Mouse (Mus musculus): ENCODE data around the gene Lct. TPM values are rescaled to one million over a fixed set of nuclear protein-coding genes. Genes with fewer than 3 reads are reported as not detected.

Gene Lct
- polyA plus RNA-seq, 2 experiments: 0.02 TPM; not detected in 1

- DNase-seq (ENCODE audit: low read depth in 3 of 3, low spot score in 3 of 3) (no peak), ATAC-seq (ENCODE audit: insufficient read depth) (no peak)
- H3K4me3 ChIP-seq (ENCODE audit: insufficient read depth in 1 of 2, low read depth in 2 of 2, low read length in 2 of 2): no peak overlapping the region
- H3K9ac ChIP-seq (replicated peaks): no peak overlapping the region
- H3K27me3 ChIP-seq (ENCODE audit: control insufficient read depth, insufficient read depth, low read length): no peaks in the 10 kb centered on the region
- no peaks in the 10 kb centered on the region for H3K9me3 ChIP-seq (ENCODE audit: control insufficient read depth, low read length)
- no peak overlapping the region for H3K27ac ChIP-seq
- H3K4me1 ChIP-seq (replicated peaks; ENCODE audit: control insufficient read depth in 2 of 2, insufficient read depth in 2 of 2, low read length in 1 of 2): no peaks in the 10 kb centered on the region
- WGBS (ENCODE audit: insufficient replicate concordance): 72% methylated on average over 5 of the region's 5 CpGs
- H3K4me2 ChIP-seq (ENCODE audit: low read depth): no peak overlapping the region
- H3K36me3 ChIP-seq (replicated peaks; ENCODE audit: control insufficient read depth, insufficient read depth, low read depth): no peaks in the 10 kb centered on the region
- TF ChIP-seq EP300 (IDR thresholded peaks at IDR 0.05; ENCODE audit: low read depth): no peak
- no peak for TF ChIP-seq CTCF (IDR thresholded peaks at IDR 0.05; ENCODE audit: low read depth)
Measured at GRCm38 (mm10) chr1:128295717-128296528, 32.2 kb downstream of the Lct start.

GRCm38 (mm10) chr1:128295296-128295695 lies 32.8 kb downstream of the Lct start:
- Histone ChIP-seq H3K36me3 (replicated peaks; ENCODE audit: control insufficient read depth, insufficient read depth, low read depth) (no peaks in the 10 kb centered on the region), H3K4me3 (ENCODE audit: insufficient read depth in 1 of 2, low read depth in 2 of 2, low read length in 2 of 2) (no peak overlapping the region), H3K9me3 (ENCODE audit: control insufficient read depth, low read length) (no peaks in the 10 kb centered on the region), H3K4me2 (ENCODE audit: low read depth) (no peak overlapping the region), H3K27ac (no peak overlapping the region), H3K9ac (replicated peaks) (no peak overlapping the region), H3K4me1 (replicated peaks; ENCODE audit: control insufficient read depth in 2 of 2, insufficient read depth in 2 of 2, low read length in 1 of 2) (no peaks in the 10 kb centered on the region), H3K27me3 (ENCODE audit: control insufficient read depth, insufficient read depth, low read length) (no peaks in the 10 kb centered on the region)
- 69% methylated on average over 8 of the region's 8 CpGs for WGBS (ENCODE audit: insufficient replicate concordance)
- ATAC-seq (ENCODE audit: insufficient read depth): no peak
- no peak for DNase-seq (ENCODE audit: low read depth in 3 of 3, low spot score in 3 of 3)
- TF ChIP-seq EP300 (IDR thresholded peaks at IDR 0.05; ENCODE audit: low read depth): no peak
- TF ChIP-seq CTCF (IDR thresholded peaks at IDR 0.05; ENCODE audit: low read depth): no peak

- Histone ChIP-seq H3K27me3 (ENCODE audit: control insufficient read depth, insufficient read depth, low read length) (no peaks in the 10 kb centered on the region), H3K4me3 (ENCODE audit: insufficient read depth in 1 of 2, low read depth in 2 of 2, low read length in 2 of 2) (no peak overlapping the region), H3K27ac (no peak overlapping the region), H3K36me3 (replicated peaks; ENCODE audit: control insufficient read depth, insufficient read depth, low read depth) (no peaks in the 10 kb centered on the region), H3K9ac (replicated peaks) (no peak overlapping the region), H3K4me2 (ENCODE audit: low read depth) (no peak overlapping the region), H3K4me1 (replicated peaks; ENCODE audit: control insufficient read depth in 2 of 2, insufficient read depth in 2 of 2, low read length in 1 of 2) (no peaks in the 10 kb centered on the region), H3K9me3 (ENCODE audit: control insufficient read depth, low read length) (no peaks in the 10 kb centered on the region)
- DNase-seq (ENCODE audit: low read depth in 3 of 3, low spot score in 3 of 3) (no peak), ATAC-seq (ENCODE audit: insufficient read depth) (no peak)
- 70% methylated on average over 12 of the region's 12 CpGs for WGBS (ENCODE audit: insufficient replicate concordance)
- TF ChIP-seq CTCF (IDR thresholded peaks at IDR 0.05; ENCODE audit: low read depth): no peak
- no peak for TF ChIP-seq EP300 (IDR thresholded peaks at IDR 0.05; ENCODE audit: low read depth)
Measured at GRCm38 (mm10) chr1:128293524-128293923, 34.6 kb downstream of the Lct start.

- DNase-seq (ENCODE audit: low read depth in 3 of 3, low spot score in 3 of 3): no peak
- no peak for ATAC-seq (ENCODE audit: insufficient read depth)
- Histone ChIP-seq H3K4me1 (replicated peaks; ENCODE audit: control insufficient read depth in 2 of 2, insufficient read depth in 2 of 2, low read length in 1 of 2) (no peaks in the 10 kb centered on the region), H3K9me3 (ENCODE audit: control insufficient read depth, low read length) (no peaks in the 10 kb centered on the region), H3K4me3 (ENCODE audit: insufficient read depth in 1 of 2, low read depth in 2 of 2, low read length in 2 of 2) (no peak overlapping the region), H3K9ac (replicated peaks) (no peak overlapping the region), H3K4me2 (ENCODE audit: low read depth) (no peak overlapping the region), H3K36me3 (replicated peaks; ENCODE audit: control insufficient read depth, insufficient read depth, low read depth) (no peaks in the 10 kb centered on the region), H3K27ac (no peak overlapping the region), H3K27me3 (ENCODE audit: control insufficient read depth, insufficient read depth, low read length) (no peaks in the 10 kb centered on the region)
- TF ChIP-seq CTCF (IDR thresholded peaks at IDR 0.05; ENCODE audit: low read depth): no peak
- no peak for TF ChIP-seq EP300 (IDR thresholded peaks at IDR 0.05; ENCODE audit: low read depth)
- 82% methylated on average over 5 of the region's 5 CpGs for WGBS (ENCODE audit: insufficient replicate concordance)
Measured at GRCm38 (mm10) chr1:128290295-128290694, 37.8 kb downstream of the Lct start.

- no peak for ATAC-seq (ENCODE audit: insufficient read depth)
- H3K9ac ChIP-seq (replicated peaks): no peak overlapping the region
- TF ChIP-seq CTCF (IDR thresholded peaks at IDR 0.05; ENCODE audit: low read depth) (no peak), EP300 (IDR thresholded peaks at IDR 0.05; ENCODE audit: low read depth) (no peak)
Measured at GRCm38 (mm10) chr1:128285136-128285535, 43.0 kb downstream of the Lct start.

More at GRCm38 (mm10) chr1:128285136-128285535, 43.0 kb downstream of the Lct start:
- Histone ChIP-seq H3K4me3 (ENCODE audit: insufficient read depth in 1 of 2, low read depth in 2 of 2, low read length in 2 of 2) (no peak overlapping the region), H3K27ac (no peak overlapping the region), H3K36me3 (replicated peaks; ENCODE audit: control insufficient read depth, insufficient read depth, low read depth) (no peaks in the 10 kb centered on the region), H3K27me3 (ENCODE audit: control insufficient read depth, insufficient read depth, low read length) (no peaks in the 10 kb centered on the region), H3K4me1 (replicated peaks; ENCODE audit: control insufficient read depth in 2 of 2, insufficient read depth in 2 of 2, low read length in 1 of 2) (no peaks in the 10 kb centered on the region), H3K4me2 (ENCODE audit: low read depth) (no peak overlapping the region), H3K9me3 (ENCODE audit: control insufficient read depth, low read length) (no peaks in the 10 kb centered on the region)
- no peak for DNase-seq (ENCODE audit: low read depth in 3 of 3, low spot score in 3 of 3)
- 81% methylated on average over 9 of the region's 9 CpGs for WGBS (ENCODE audit: insufficient replicate concordance)

Measured in liver, embryonic 14.5 days (tissue).